Mouse (Mus musculus): ENCODE measurements around the gene Sectm1b. TPM values are rescaled to one million over a fixed set of nuclear protein-coding genes. Genes with fewer than 3 reads are reported as not detected.

The Sectm1b gene
- not detected in 2 replicates for total RNA-seq (2012; rRNA removed)

DNA sequence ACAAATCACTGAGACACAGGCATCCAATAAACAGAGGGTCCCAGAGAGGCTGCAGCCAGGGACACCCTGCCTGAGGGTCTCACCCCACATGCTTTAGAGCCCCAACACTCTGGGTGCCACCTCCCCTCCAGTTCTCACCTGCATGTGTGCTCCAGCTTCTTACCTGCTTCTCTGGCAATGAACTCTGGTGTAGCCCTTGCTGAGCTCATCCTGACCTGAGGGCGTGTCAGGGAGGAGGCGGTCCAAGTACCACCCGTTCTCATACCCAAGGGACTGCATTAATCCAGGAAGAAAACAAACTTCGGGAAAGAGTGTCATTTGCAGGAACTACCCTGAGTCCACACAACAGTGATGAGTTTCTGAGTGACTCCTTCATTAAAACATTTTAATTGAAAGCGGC, at the start of gene Sectm1b:
Gene Sectm1b (minus strand): TSS at position 191 of the 400 bp plus-strand sequence.
- Histone ChIP-seq H3K4me1 (ENCODE audit: control insufficient read depth in 2 of 2, insufficient read depth in 2 of 2, low read length in 2 of 2, poor library complexity in 1 of 2) (no peaks in the 10 kb centered on the region), H3K36me3 (ENCODE audit: control insufficient read depth, insufficient read depth, low read length, poor library complexity, severe bottlenecking) (no peaks in the 10 kb centered on the region)

DNA sequence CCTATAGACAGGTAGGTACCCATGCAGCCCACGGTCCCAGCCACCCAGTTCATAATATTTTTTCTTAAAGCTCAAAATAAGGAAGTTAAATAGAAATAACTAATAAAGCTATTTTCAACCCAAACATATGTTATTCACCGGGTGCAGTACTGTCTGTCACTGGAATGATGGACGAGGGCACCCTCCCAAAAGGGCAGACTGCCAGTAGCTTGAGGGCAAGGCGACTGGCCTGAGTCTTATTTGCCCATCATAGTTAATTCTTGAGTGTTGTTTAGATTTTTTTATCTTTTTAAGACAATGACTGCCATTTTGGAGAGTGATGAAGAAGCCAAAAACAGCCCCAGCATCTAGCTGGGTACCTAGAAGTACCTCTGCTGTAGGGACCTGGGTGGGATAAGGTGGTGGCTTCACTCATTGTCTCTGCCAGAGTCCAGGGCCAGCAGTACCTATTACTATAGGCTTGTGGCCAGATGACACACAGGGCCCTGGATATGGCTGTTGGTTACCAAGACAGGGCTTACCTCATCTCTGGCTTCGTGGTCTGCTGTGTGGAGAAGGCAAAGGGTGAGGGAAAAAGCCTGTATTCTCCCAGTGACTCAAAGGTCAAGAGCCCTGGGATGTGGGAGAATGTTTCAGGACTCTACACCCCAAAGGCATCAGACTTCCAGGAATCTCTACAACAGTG, 48.9 kb upstream of the Sectm1b start:
- Histone ChIP-seq H3K36me3 (ENCODE audit: control insufficient read depth, insufficient read depth, low read length, poor library complexity, severe bottlenecking) (no peaks in the 10 kb centered on the region), H3K9ac (ENCODE audit: insufficient read depth, low read depth, low read length, poor library complexity, severe bottlenecking) (no peak overlapping the region), H3K27ac (ENCODE audit: insufficient read depth, low read depth, low read length, poor library complexity, severe bottlenecking) (no peak overlapping the region), H3K4me3 (ENCODE audit: insufficient read depth in 1 of 2, low read depth in 1 of 2, low read length in 2 of 2, poor library complexity in 1 of 2, severe bottlenecking in 1 of 2) (no peak overlapping the region), H3K9me3 (ENCODE audit: control insufficient read depth, insufficient read depth, low read depth, low read length) (no peaks in the 10 kb centered on the region), H3K4me1 (ENCODE audit: control insufficient read depth in 2 of 2, insufficient read depth in 2 of 2, low read length in 2 of 2, poor library complexity in 1 of 2) (no peaks in the 10 kb centered on the region)
- in situ Hi-C loops (cut with MboI; ENCODE audit: low sequenced_read_pairs in 2 of 2, unreplicated experiment in 2 of 2): no loop called here
- TF ChIP-seq ZC3H11A (IDR thresholded peaks at IDR 0.05; ENCODE audit: borderline replicate concordance, low read depth, low read length): no peak
- no peak for TF ChIP-seq ZNF384 (IDR thresholded peaks at IDR 0.05; ENCODE audit: low read depth, low read length)
- no peak for TF ChIP-seq MAFK (IDR thresholded peaks at IDR 0.05; ENCODE audit: insufficient read depth, low read depth, low read length)
- no peak for TF ChIP-seq HCFC1 (IDR thresholded peaks at IDR 0.05; ENCODE audit: borderline replicate concordance, insufficient read depth, low read length)
- DNase-seq (ENCODE audit: low read depth, low spot score): no peak

More for the DNA sequence above, at the start of gene Sectm1b:
- Histone ChIP-seq H3K4me3 (ENCODE audit: insufficient read depth in 1 of 2, low read depth in 1 of 2, low read length in 2 of 2, poor library complexity in 1 of 2, severe bottlenecking in 1 of 2) (no peak within 1 kb of the TSS), H3K9me3 (ENCODE audit: control insufficient read depth, insufficient read depth, low read depth, low read length) (no peaks in the 10 kb centered on the region), H3K9ac (ENCODE audit: insufficient read depth, low read depth, low read length, poor library complexity, severe bottlenecking) (no peak within 1 kb of the TSS), H3K27ac (ENCODE audit: insufficient read depth, low read depth, low read length, poor library complexity, severe bottlenecking) (no peak within 1 kb of the TSS)
- in situ Hi-C loops (cut with MboI; ENCODE audit: low sequenced_read_pairs in 2 of 2, unreplicated experiment in 2 of 2): no loop called here
- TF ChIP-seq ZNF384 (IDR thresholded peaks at IDR 0.05; ENCODE audit: low read depth, low read length): no peak
- TF ChIP-seq HCFC1 (IDR thresholded peaks at IDR 0.05; ENCODE audit: borderline replicate concordance, insufficient read depth, low read length): no peak
- no peak for TF ChIP-seq CHD2 (IDR thresholded peaks at IDR 0.05; ENCODE audit: low read depth, low read length)
- no peak for TF ChIP-seq MAFK (IDR thresholded peaks at IDR 0.05; ENCODE audit: insufficient read depth, low read depth, low read length)
- TF ChIP-seq ZC3H11A (IDR thresholded peaks at IDR 0.05; ENCODE audit: borderline replicate concordance, low read depth, low read length): no peak
- DNase-seq (ENCODE audit: low read depth, low spot score): no peak

GRCm38 (mm10) chr11:121111601-121112000, 48.2 kb upstream of the Sectm1b start:
- H3K27ac ChIP-seq (ENCODE audit: insufficient read depth, low read depth, low read length, poor library complexity, severe bottlenecking): no peak overlapping the region
- H3K36me3 ChIP-seq (ENCODE audit: control insufficient read depth, insufficient read depth, low read length, poor library complexity, severe bottlenecking): no peaks in the 10 kb centered on the region
- TF ChIP-seq ZNF384 (IDR thresholded peaks at IDR 0.05; ENCODE audit: low read depth, low read length) (no peak), CHD2 (IDR thresholded peaks at IDR 0.05; ENCODE audit: low read depth, low read length) (no peak), ZC3H11A (IDR thresholded peaks at IDR 0.05; ENCODE audit: borderline replicate concordance, low read depth, low read length) (no peak), HCFC1 (IDR thresholded peaks at IDR 0.05; ENCODE audit: borderline replicate concordance, insufficient read depth, low read length) (no peak), MAFK (IDR thresholded peaks at IDR 0.05; ENCODE audit: insufficient read depth, low read depth, low read length) (no peak)
- H3K4me1 ChIP-seq (ENCODE audit: control insufficient read depth in 2 of 2, insufficient read depth in 2 of 2, low read length in 2 of 2, poor library complexity in 1 of 2): no peaks in the 10 kb centered on the region
- no peak overlapping the region for H3K4me3 ChIP-seq (ENCODE audit: insufficient read depth in 1 of 2, low read depth in 1 of 2, low read length in 2 of 2, poor library complexity in 1 of 2, severe bottlenecking in 1 of 2)
- DNase-seq (ENCODE audit: low read depth, low spot score): no peak
- no peak overlapping the region for H3K9ac ChIP-seq (ENCODE audit: insufficient read depth, low read depth, low read length, poor library complexity, severe bottlenecking)
- H3K9me3 ChIP-seq (ENCODE audit: control insufficient read depth, insufficient read depth, low read depth, low read length): no peaks in the 10 kb centered on the region
- in situ Hi-C loops (cut with MboI; ENCODE audit: low sequenced_read_pairs in 2 of 2, unreplicated experiment in 2 of 2): no loop called here

DNA sequence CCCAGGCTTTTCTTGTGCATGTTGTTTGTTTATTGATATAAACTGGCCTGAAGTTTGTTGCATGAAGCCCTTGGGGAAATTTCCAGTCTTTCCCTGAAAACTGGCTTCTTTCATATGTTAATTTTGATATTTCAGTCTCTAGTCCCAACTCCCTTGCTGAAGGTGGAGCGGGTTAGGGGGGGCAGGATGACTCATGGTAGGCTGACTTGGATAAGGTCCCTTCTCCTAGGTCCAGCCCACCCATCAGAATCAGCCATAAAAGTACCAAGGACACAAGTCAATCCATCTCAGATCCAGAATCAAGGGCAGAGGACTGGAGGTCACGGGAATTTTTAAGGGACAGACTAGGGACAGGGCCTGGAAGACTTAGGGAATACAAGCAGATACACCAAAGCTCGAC, 47.7 kb upstream of the Sectm1b start:
- Histone ChIP-seq H3K9me3 (ENCODE audit: control insufficient read depth, insufficient read depth, low read depth, low read length) (no peaks in the 10 kb centered on the region), H3K27ac (ENCODE audit: insufficient read depth, low read depth, low read length, poor library complexity, severe bottlenecking) (no peak overlapping the region), H3K9ac (ENCODE audit: insufficient read depth, low read depth, low read length, poor library complexity, severe bottlenecking) (no peak overlapping the region), H3K4me1 (ENCODE audit: control insufficient read depth in 2 of 2, insufficient read depth in 2 of 2, low read length in 2 of 2, poor library complexity in 1 of 2) (no peaks in the 10 kb centered on the region), H3K4me3 (ENCODE audit: insufficient read depth in 1 of 2, low read depth in 1 of 2, low read length in 2 of 2, poor library complexity in 1 of 2, severe bottlenecking in 1 of 2) (no peak overlapping the region), H3K36me3 (ENCODE audit: control insufficient read depth, insufficient read depth, low read length, poor library complexity, severe bottlenecking) (no peaks in the 10 kb centered on the region)
- DNase-seq (ENCODE audit: low read depth, low spot score): no peak
- in situ Hi-C loops (cut with MboI; ENCODE audit: low sequenced_read_pairs in 2 of 2, unreplicated experiment in 2 of 2): no loop called here
- no peak for TF ChIP-seq ZNF384 (IDR thresholded peaks at IDR 0.05; ENCODE audit: low read depth, low read length)
- no peak for TF ChIP-seq MAFK (IDR thresholded peaks at IDR 0.05; ENCODE audit: insufficient read depth, low read depth, low read length)
- no peak for TF ChIP-seq CHD2 (IDR thresholded peaks at IDR 0.05; ENCODE audit: low read depth, low read length)
- TF ChIP-seq HCFC1 (IDR thresholded peaks at IDR 0.05; ENCODE audit: borderline replicate concordance, insufficient read depth, low read length): no peak
- no peak for TF ChIP-seq ZC3H11A (IDR thresholded peaks at IDR 0.05; ENCODE audit: borderline replicate concordance, low read depth, low read length)
